Mouse (Mus musculus): ENCODE measurements around the gene Scamp4. TPM values are rescaled to one million over a fixed set of nuclear protein-coding genes. Genes with fewer than 3 reads are reported as not detected.

Gene Scamp4
- polyA plus RNA-seq, 1 experiment: 94.8 TPM

- H3K36me3 ChIP-seq (ENCODE audit: control insufficient read depth, insufficient read depth, low read length): peaks cover 9% of the 10 kb centered on the region; the same call in 1 of the 2 replicates
- no peaks in the 10 kb centered on the region for H3K27me3 ChIP-seq (ENCODE audit: control insufficient read depth, insufficient read depth, low read length)
- WGBS: 89% methylated on average over 8 of the region's 8 CpGs
- no peak overlapping the region for H3K27ac ChIP-seq (ENCODE audit: insufficient read depth, low read length)
- no peak for DNase-seq (ENCODE audit: low read depth in 1 of 2, low spot score in 2 of 2)
- peaks cover 4% of the 10 kb centered on the region; the same call in 1 of the 2 replicates for H3K4me1 ChIP-seq (ENCODE audit: control insufficient read depth, insufficient read depth, insufficient read length)
- no peak for TF ChIP-seq POLR2A (IDR thresholded peaks at IDR 0.05; ENCODE audit: low read depth, low read length)
- TF ChIP-seq CTCF (IDR thresholded peaks at IDR 0.05; ENCODE audit: extremely low read depth, insufficient read depth, insufficient read length, insufficient replicate concordance): no peak
- H3K4me3 ChIP-seq (ENCODE audit: extremely low read depth, insufficient read depth, insufficient read length): no peak overlapping the region
These were observed 17.0 kb downstream of the Scamp4 start for GRCm38 (mm10) chr10:80619465-80620244.

GRCm38 (mm10) chr10:80620365-80620764 lies 17.7 kb downstream of the Scamp4 start:
- Histone ChIP-seq H3K4me3 (ENCODE audit: extremely low read depth, insufficient read depth, insufficient read length) (no peak overlapping the region), H3K27ac (ENCODE audit: insufficient read depth, low read length) (no peak overlapping the region), H3K27me3 (ENCODE audit: control insufficient read depth, insufficient read depth, low read length) (no peaks in the 10 kb centered on the region), H3K36me3 (ENCODE audit: control insufficient read depth, insufficient read depth, low read length) (peaks cover 5% of the 10 kb centered on the region; the same call in 1 of the 2 replicates), H3K4me1 (ENCODE audit: control insufficient read depth, insufficient read depth, insufficient read length) (peaks cover 4% of the 10 kb centered on the region; the same call in 1 of the 2 replicates)
- no peak for TF ChIP-seq CTCF (IDR thresholded peaks at IDR 0.05; ENCODE audit: extremely low read depth, insufficient read depth, insufficient read length, insufficient replicate concordance)
- TF ChIP-seq POLR2A (IDR thresholded peaks at IDR 0.05; ENCODE audit: low read depth, low read length): no peak
- WGBS: 94% methylated on average over 9 of the region's 9 CpGs
- no peak for DNase-seq (ENCODE audit: low read depth in 1 of 2, low spot score in 2 of 2)

- DNase-seq (ENCODE audit: low read depth in 1 of 2, low spot score in 2 of 2): no peak
- no peaks in the 10 kb centered on the region for H3K27me3 ChIP-seq (ENCODE audit: control insufficient read depth, insufficient read depth, low read length)
- peak overlapping the region; percentile 7; the same call in 1 of the 2 replicates for H3K4me3 ChIP-seq (ENCODE audit: extremely low read depth, insufficient read depth, insufficient read length)
- peaks cover 4% of the 10 kb centered on the region; the same call in 1 of the 2 replicates for H3K4me1 ChIP-seq (ENCODE audit: control insufficient read depth, insufficient read depth, insufficient read length)
- 62% methylated on average over 16 of the region's 16 CpGs for WGBS
- no peaks in the 10 kb centered on the region for H3K36me3 ChIP-seq (ENCODE audit: control insufficient read depth, insufficient read depth, low read length)
- H3K27ac ChIP-seq (ENCODE audit: insufficient read depth, low read length): peak overlapping the region; percentile 88
- no peak for TF ChIP-seq CTCF (IDR thresholded peaks at IDR 0.05; ENCODE audit: extremely low read depth, insufficient read depth, insufficient read length, insufficient replicate concordance)
- no peak for TF ChIP-seq POLR2A (IDR thresholded peaks at IDR 0.05; ENCODE audit: low read depth, low read length)
These were observed 18.4 kb downstream of the Scamp4 start for GRCm38 (mm10) chr10:80620796-80621689.

- H3K36me3 ChIP-seq (ENCODE audit: control insufficient read depth, insufficient read depth, low read length): no peaks in the 10 kb centered on the region
- H3K27ac ChIP-seq (ENCODE audit: insufficient read depth, low read length): peak overlapping the region; percentile 88
- no peak for DNase-seq (ENCODE audit: low read depth in 1 of 2, low spot score in 2 of 2)
- H3K4me1 ChIP-seq (ENCODE audit: control insufficient read depth, insufficient read depth, insufficient read length): peaks cover 4% of the 10 kb centered on the region; the same call in 1 of the 2 replicates
- H3K4me3 ChIP-seq (ENCODE audit: extremely low read depth, insufficient read depth, insufficient read length): peak overlapping the region; percentile 65
- TF ChIP-seq CTCF (IDR thresholded peaks at IDR 0.05; ENCODE audit: extremely low read depth, insufficient read depth, insufficient read length, insufficient replicate concordance) (no peak), POLR2A (IDR thresholded peaks at IDR 0.05; ENCODE audit: low read depth, low read length) (no peak)
- no peaks in the 10 kb centered on the region for H3K27me3 ChIP-seq (ENCODE audit: control insufficient read depth, insufficient read depth, low read length)
- 3% methylated on average over 9 of the region's 9 CpGs for WGBS
These were observed 18.9 kb downstream of the Scamp4 start for GRCm38 (mm10) chr10:80621690-80621939.

GRCm38 (mm10) chr10:80621940-80622660 lies 19.4 kb downstream of the Scamp4 start:
- TF ChIP-seq POLR2A (IDR thresholded peaks at IDR 0.05; ENCODE audit: low read depth, low read length): no peak; the same call in 1 of the 2 replicates
- DNase-seq (ENCODE audit: low read depth in 1 of 2, low spot score in 2 of 2): peak; percentile 99 to 100
- Histone ChIP-seq H3K4me1 (ENCODE audit: control insufficient read depth, insufficient read depth, insufficient read length) (peaks cover 4% of the 10 kb centered on the region; the same call in 1 of the 2 replicates), H3K27ac (ENCODE audit: insufficient read depth, low read length) (peak overlapping the region; percentile 88), H3K36me3 (ENCODE audit: control insufficient read depth, insufficient read depth, low read length) (no peaks in the 10 kb centered on the region), H3K27me3 (ENCODE audit: control insufficient read depth, insufficient read depth, low read length) (no peaks in the 10 kb centered on the region), H3K4me3 (ENCODE audit: extremely low read depth, insufficient read depth, insufficient read length) (peak overlapping the region; percentile 65)
- WGBS: under 1% methylated on average over 64 of the region's 64 CpGs

GRCm38 (mm10) chr10:80622661-80623456 lies 20.2 kb downstream of the Scamp4 start, which contains the start of gene Csnk1g2:
Gene Csnk1g2, plus strand, starts transcription at chr10:80622838.
- no peaks in the 10 kb centered on the region for H3K27me3 ChIP-seq (ENCODE audit: control insufficient read depth, insufficient read depth, low read length)
- peaks cover 10% of the 10 kb centered on the region; the same call in 1 of the 2 replicates for H3K4me1 ChIP-seq (ENCODE audit: control insufficient read depth, insufficient read depth, insufficient read length)
- WGBS: 1% methylated on average over 84 of the region's 85 CpGs
- peak in 1 of 2 experiments; percentile 57 for DNase-seq (ENCODE audit: low read depth in 1 of 2, low spot score in 2 of 2)
- peak within 1 kb of the TSS; percentile 92 for H3K27ac ChIP-seq (ENCODE audit: insufficient read depth, low read length)
- TF ChIP-seq CTCF (IDR thresholded peaks at IDR 0.05; ENCODE audit: extremely low read depth, insufficient read depth, insufficient read length, insufficient replicate concordance) (no peak), POLR2A (IDR thresholded peaks at IDR 0.05; ENCODE audit: low read depth, low read length) (no peak; the same call in 1 of the 2 replicates)
- H3K4me3 ChIP-seq (ENCODE audit: extremely low read depth, insufficient read depth, insufficient read length): peak within 1 kb of the TSS; percentile 87
- no peaks in the 10 kb centered on the region for H3K36me3 ChIP-seq (ENCODE audit: control insufficient read depth, insufficient read depth, low read length)
